Mouse (Mus musculus): ENCODE measurements around the gene Gimap7. TPM values are rescaled to one million over a fixed set of nuclear protein-coding genes. Genes with fewer than 3 reads are reported as not detected.

Gimap7 gene
- polyA plus RNA-seq, 1 experiment from 2014 or later, result 0.14 TPM

- no peaks in the 10 kb centered on the region for H3K4me1 ChIP-seq (ENCODE audit: control insufficient read depth, insufficient read depth, low read length)
- no peak for ATAC-seq (ENCODE audit: insufficient read depth, low FRiP score)
- no peak overlapping the region for H3K27ac ChIP-seq (ENCODE audit: low read length)
- no peaks in the 10 kb centered on the region for H3K36me3 ChIP-seq (ENCODE audit: control insufficient read depth, insufficient read depth, low read length)
- no peaks in the 10 kb centered on the region for H3K27me3 ChIP-seq (ENCODE audit: control insufficient read depth, insufficient read depth, low read length)
- no peak overlapping the region for H3K4me3 ChIP-seq (replicated peaks; ENCODE audit: low read length)
- no peaks in the 10 kb centered on the region for H3K9me3 ChIP-seq (replicated peaks; ENCODE audit: control insufficient read depth, low read length)
- no peak overlapping the region for H3K4me2 ChIP-seq (ENCODE audit: low read depth, low read length)
- 92% methylated on average over 1 of the region's 1 CpGs for WGBS
- H3K9ac ChIP-seq (ENCODE audit: low read length), result no peak overlapping the region
These were observed 15.2 kb downstream of the Gimap7 start for GRCm38 (mm10) chr6:48733660-48734059.

GRCm38 (mm10) chr6:48737053-48737452, 18.6 kb downstream of the Gimap7 start:
- Histone ChIP-seq H3K9ac (ENCODE audit: low read length) (no peak overlapping the region), H3K4me3 (replicated peaks; ENCODE audit: low read length) (no peak overlapping the region), H3K27ac (ENCODE audit: low read length) (no peak overlapping the region), H3K9me3 (replicated peaks; ENCODE audit: control insufficient read depth, low read length) (no peaks in the 10 kb centered on the region), H3K36me3 (ENCODE audit: control insufficient read depth, insufficient read depth, low read length) (no peaks in the 10 kb centered on the region), H3K4me1 (ENCODE audit: control insufficient read depth, insufficient read depth, low read length) (0 out of 2 replicates have a peak, but pooled peaks cover 3% of the 10 kb centered on the region), H3K27me3 (ENCODE audit: control insufficient read depth, insufficient read depth, low read length) (0 out of 2 replicates have a peak, but pooled peaks cover 3% of the 10 kb centered on the region), H3K4me2 (ENCODE audit: low read depth, low read length) (no peak overlapping the region)
- ATAC-seq (ENCODE audit: insufficient read depth, low FRiP score), result no peak
- 66% methylated on average over 2 of the region's 2 CpGs for WGBS

GRCm38 (mm10) chr6:48737688-48738087, 19.3 kb downstream of the Gimap7 start:
- H3K4me3 ChIP-seq (replicated peaks; ENCODE audit: low read length), result no peak overlapping the region
- H3K9me3 ChIP-seq (replicated peaks; ENCODE audit: control insufficient read depth, low read length), result no peaks in the 10 kb centered on the region
- WGBS, result 87% methylated on average over 5 of the region's 5 CpGs

GRCm38 (mm10) chr6:48738961-48739779, 20.7 kb downstream of the Gimap7 start, which contains the start of gene Gimap1:
Gene Gimap1 (plus strand): TSS chr6:48739054.
- H3K27me3 ChIP-seq (ENCODE audit: control insufficient read depth, insufficient read depth, low read length), result peaks cover 15% of the 10 kb centered on the region
- H3K4me2 ChIP-seq (ENCODE audit: low read depth, low read length), result peak within 1 kb of the TSS; percentile 41; the same call in 1 of the 2 replicates
- WGBS, result 70% methylated on average over 15 of the region's 15 CpGs
- peak within 1 kb of the TSS; percentile 14; the same call in 1 of the 2 replicates for H3K27ac ChIP-seq (ENCODE audit: low read length)
- H3K36me3 ChIP-seq (ENCODE audit: control insufficient read depth, insufficient read depth, low read length), result no peaks in the 10 kb centered on the region
- H3K9me3 ChIP-seq (replicated peaks; ENCODE audit: control insufficient read depth, low read length), result no peaks in the 10 kb centered on the region
- 0 out of 2 replicates have a peak within 1 kb of the TSS, but pooled peaks have one; percentile 2 for H3K9ac ChIP-seq (ENCODE audit: low read length)
- H3K4me3 ChIP-seq (replicated peaks; ENCODE audit: low read length), result peak within 1 kb of the TSS; percentile 20
- H3K4me1 ChIP-seq (ENCODE audit: control insufficient read depth, insufficient read depth, low read length), result peaks cover 14% of the 10 kb centered on the region
- ATAC-seq (ENCODE audit: insufficient read depth, low FRiP score), result no peak

More at GRCm38 (mm10) chr6:48737688-48738087, 19.3 kb downstream of the Gimap7 start:
- no peak overlapping the region for H3K4me2 ChIP-seq (ENCODE audit: low read depth, low read length)
- peaks cover 9% of the 10 kb centered on the region for H3K4me1 ChIP-seq (ENCODE audit: control insufficient read depth, insufficient read depth, low read length)
- no peak overlapping the region for H3K27ac ChIP-seq (ENCODE audit: low read length)
- ATAC-seq (ENCODE audit: insufficient read depth, low FRiP score), result no peak
- H3K36me3 ChIP-seq (ENCODE audit: control insufficient read depth, insufficient read depth, low read length), result no peaks in the 10 kb centered on the region
- no peak overlapping the region for H3K9ac ChIP-seq (ENCODE audit: low read length)
- peaks cover 8% of the 10 kb centered on the region for H3K27me3 ChIP-seq (ENCODE audit: control insufficient read depth, insufficient read depth, low read length)

- peaks cover 14% of the 10 kb centered on the region for H3K4me1 ChIP-seq (ENCODE audit: control insufficient read depth, insufficient read depth, low read length)
- H3K9me3 ChIP-seq (replicated peaks; ENCODE audit: control insufficient read depth, low read length), result no peaks in the 10 kb centered on the region
- H3K4me3 ChIP-seq (replicated peaks; ENCODE audit: low read length), result peak overlapping the region; percentile 7; the same call in 1 of the 2 replicates
- H3K9ac ChIP-seq (ENCODE audit: low read length), result no peak overlapping the region
- WGBS, result 75% methylated on average over 3 of the region's 3 CpGs
- H3K4me2 ChIP-seq (ENCODE audit: low read depth, low read length), result peak overlapping the region; percentile 41; the same call in 1 of the 2 replicates
- H3K36me3 ChIP-seq (ENCODE audit: control insufficient read depth, insufficient read depth, low read length), result no peaks in the 10 kb centered on the region
- H3K27ac ChIP-seq (ENCODE audit: low read length), result no peak overlapping the region
- ATAC-seq (ENCODE audit: insufficient read depth, low FRiP score), result no peak
- H3K27me3 ChIP-seq (ENCODE audit: control insufficient read depth, insufficient read depth, low read length), result peaks cover 15% of the 10 kb centered on the region
These were observed 21.3 kb downstream of the Gimap7 start for GRCm38 (mm10) chr6:48739780-48740055.

GRCm38 (mm10) chr6:48740501-48741169, 22.2 kb downstream of the Gimap7 start:
- ATAC-seq (ENCODE audit: insufficient read depth, low FRiP score), result no peak
- Histone ChIP-seq H3K4me2 (ENCODE audit: low read depth, low read length) (peak overlapping the region; percentile 41), H3K36me3 (ENCODE audit: control insufficient read depth, insufficient read depth, low read length) (no peaks in the 10 kb centered on the region), H3K4me3 (replicated peaks; ENCODE audit: low read length) (peak overlapping the region; percentile 8), H3K9ac (ENCODE audit: low read length) (peak overlapping the region; percentile 31; the same call in 1 of the 2 replicates), H3K4me1 (ENCODE audit: control insufficient read depth, insufficient read depth, low read length) (peaks cover 14% of the 10 kb centered on the region), H3K27ac (ENCODE audit: low read length) (peak overlapping the region; percentile 60), H3K9me3 (replicated peaks; ENCODE audit: control insufficient read depth, low read length) (no peaks in the 10 kb centered on the region), H3K27me3 (ENCODE audit: control insufficient read depth, insufficient read depth, low read length) (peaks cover 15% of the 10 kb centered on the region)
- 60% methylated on average over 3 of the region's 3 CpGs for WGBS

GRCm38 (mm10) chr6:48741273-48741672, 22.9 kb downstream of the Gimap7 start:
- ATAC-seq (ENCODE audit: insufficient read depth, low FRiP score), result peak; percentile 39; the same call in 1 of the 2 replicates
- peaks cover 16% of the 10 kb centered on the region for H3K4me1 ChIP-seq (ENCODE audit: control insufficient read depth, insufficient read depth, low read length)
- peaks cover 15% of the 10 kb centered on the region for H3K27me3 ChIP-seq (ENCODE audit: control insufficient read depth, insufficient read depth, low read length)
- WGBS, result 17% methylated on average over 3 of the region's 3 CpGs
- no peaks in the 10 kb centered on the region for H3K36me3 ChIP-seq (ENCODE audit: control insufficient read depth, insufficient read depth, low read length)
- no peak overlapping the region for H3K4me3 ChIP-seq (replicated peaks; ENCODE audit: low read length)
- H3K9ac ChIP-seq (ENCODE audit: low read length), result no peak overlapping the region
- H3K4me2 ChIP-seq (ENCODE audit: low read depth, low read length), result peak overlapping the region; percentile 85; the same call in 1 of the 2 replicates
- no peaks in the 10 kb centered on the region for H3K9me3 ChIP-seq (replicated peaks; ENCODE audit: control insufficient read depth, low read length)
- peak overlapping the region; percentile 60 for H3K27ac ChIP-seq (ENCODE audit: low read length)

GRCm38 (mm10) chr6:48741711-48742206, 23.3 kb downstream of the Gimap7 start:
- H3K27ac ChIP-seq (ENCODE audit: low read length), result peak overlapping the region; percentile 60
- H3K9ac ChIP-seq (ENCODE audit: low read length), result no peak overlapping the region
- H3K4me3 ChIP-seq (replicated peaks; ENCODE audit: low read length), result 0 out of 2 replicates have a peak overlapping the region, but pooled peaks have one; percentile 51
- H3K4me2 ChIP-seq (ENCODE audit: low read depth, low read length), result peak overlapping the region; percentile 85
- 10% methylated on average over 9 of the region's 9 CpGs for WGBS
- peaks cover 16% of the 10 kb centered on the region for H3K4me1 ChIP-seq (ENCODE audit: control insufficient read depth, insufficient read depth, low read length)
- no peak; the same call in 1 of the 2 replicates for ATAC-seq (ENCODE audit: insufficient read depth, low FRiP score)
- H3K9me3 ChIP-seq (replicated peaks; ENCODE audit: control insufficient read depth, low read length), result no peaks in the 10 kb centered on the region
- H3K36me3 ChIP-seq (ENCODE audit: control insufficient read depth, insufficient read depth, low read length), result no peaks in the 10 kb centered on the region
- peaks cover 15% of the 10 kb centered on the region for H3K27me3 ChIP-seq (ENCODE audit: control insufficient read depth, insufficient read depth, low read length)

All from stomach, embryonic 16.5 days (tissue).